In genomic region chr9:64457596-64457995, GRCm38 (mm10) we compare ENCODE assay signal across 17 mouse cellular contexts.
DNase-seq lines count a peak whose midpoint lies in the region; ATAC-seq and TF ChIP-seq lines count a peak whose summit lies in the region.
"Had no signal": no experiment of that assay in that cellular context is flagged by ENCODE, and none has a peak within 500 bp of the region (broad histone marks: within the 10 kb centered on the region; RNA-seq: fewer than 3 reads in every experiment).

No protein-coding gene starts in this region.

- peak; percentile 80 for DNase-seq in lung, embryonic 14.5 days
- no peak for DNase-seq in lung, postnatal 14 days
- DNase-seq in kidney, adult 2 months = peak; percentile 55
- DNase-seq in kidney, postnatal 0 days (ENCODE audit: low spot score) = peak; percentile 92
- DNase-seq in forebrain, embryonic 10.5 days (ENCODE audit: extremely low spot score, low spot score) = no peak
- DNase-seq: adrenal gland, postnatal 10 days; cerebellum, adult 8-10 months; heart, adult 2 months; right cerebral cortex, postnatal 25 days had no signal

- TF ChIP-seq CTCF in lung, embryonic 14.5 days (IDR thresholded peaks at IDR 0.05; ENCODE audit: low read depth) = no peak
- TF ChIP-seq CTCF in kidney, adult 2 months (conservative IDR thresholded peaks at IDR 0.05; ENCODE audit: insufficient read depth, insufficient read length, low read depth, low read length) = no peak
- no peak for TF ChIP-seq CTCF in kidney, postnatal 0 days (IDR thresholded peaks at IDR 0.05; ENCODE audit: low read depth)

- no peak overlapping the region for H3K27ac ChIP-seq in lung, embryonic 14.5 days (ENCODE audit: low read depth)
- 0 out of 2 replicates have a peak overlapping the region, but pooled peaks have one; percentile 36 for H3K27ac ChIP-seq in kidney, adult 2 months (ENCODE audit: insufficient read depth, low read depth, low read length)
- H3K27ac ChIP-seq in kidney, postnatal 0 days = peak overlapping the region; percentile 71; the same call in 1 of the 2 replicates
- 0 out of 2 replicates have a peak overlapping the region, but pooled peaks have one; percentile 14 for H3K27ac ChIP-seq in liver, embryonic 16.5 days (ENCODE audit: low read length)
- no peak overlapping the region for H3K27ac ChIP-seq in forebrain, embryonic 15.5 days (replicated peaks)
- no peak overlapping the region for H3K27ac ChIP-seq in forebrain, embryonic 10.5 days
- H3K27ac ChIP-seq: heart, adult 2 months had no signal

- no peak overlapping the region for H3K4me2 ChIP-seq in lung, embryonic 14.5 days
- no peak overlapping the region for H3K4me2 ChIP-seq in kidney, postnatal 0 days (ENCODE audit: low read length)
- no peak overlapping the region for H3K4me2 ChIP-seq in liver, embryonic 16.5 days (ENCODE audit: low read depth, low read length)
- H3K4me2 ChIP-seq in forebrain, embryonic 15.5 days (replicated peaks) = no peak overlapping the region
- H3K4me2 ChIP-seq: limb, embryonic 15.5 days; neural tube, embryonic 13.5 days had no signal

- 34% methylated on average over 7 of the region's 7 CpGs for WGBS in lung, embryonic 14.5 days
- WGBS in kidney, adult 2 months = 44% methylated on average over 7 of the region's 7 CpGs
- WGBS in kidney, postnatal 0 days = 29% methylated on average over 7 of the region's 7 CpGs
- WGBS in liver, embryonic 16.5 days (ENCODE audit: insufficient replicate concordance) = 41% methylated on average over 7 of the region's 7 CpGs
- 82% methylated on average over 7 of the region's 7 CpGs for WGBS in forebrain, embryonic 15.5 days
- WGBS in forebrain, embryonic 10.5 days = 72% methylated on average over 7 of the region's 7 CpGs

- H3K36me3 ChIP-seq in lung, embryonic 14.5 days (ENCODE audit: insufficient read depth) = no peaks in the 10 kb centered on the region
- no peaks in the 10 kb centered on the region for H3K36me3 ChIP-seq in kidney, adult 2 months (ENCODE audit: control insufficient read depth, insufficient read depth, low read length)
- no peaks in the 10 kb centered on the region for H3K36me3 ChIP-seq in kidney, postnatal 0 days (ENCODE audit: insufficient read depth, low read length)
- no peaks in the 10 kb centered on the region for H3K36me3 ChIP-seq in liver, embryonic 16.5 days (ENCODE audit: control insufficient read depth, insufficient read depth)
- H3K36me3 ChIP-seq in forebrain, embryonic 15.5 days = no peaks in the 10 kb centered on the region
- no peaks in the 10 kb centered on the region for H3K36me3 ChIP-seq in forebrain, embryonic 10.5 days (replicated peaks)
- H3K36me3 ChIP-seq: limb, embryonic 15.5 days; neural tube, embryonic 13.5 days had no signal

- H3K4me3 ChIP-seq in lung, embryonic 14.5 days (ENCODE audit: low read depth, low read length) = no peak overlapping the region
- H3K4me3 ChIP-seq in kidney, adult 2 months (ENCODE audit: insufficient read depth, low read depth, low read length) = no peak overlapping the region
- no peak overlapping the region for H3K4me3 ChIP-seq in kidney, postnatal 0 days (replicated peaks; ENCODE audit: low read depth, low read length)
- no peak overlapping the region for H3K4me3 ChIP-seq in liver, embryonic 16.5 days (ENCODE audit: low read depth, low read length)
- H3K4me3 ChIP-seq in forebrain, embryonic 15.5 days = no peak overlapping the region
- H3K4me3 ChIP-seq in forebrain, embryonic 10.5 days = no peak overlapping the region
- H3K4me3 ChIP-seq: heart, adult 2 months; limb, embryonic 15.5 days; megakaryocyte, embryonic 14.5 days; neural tube, embryonic 13.5 days had no signal

- H3K9ac ChIP-seq in lung, embryonic 14.5 days = no peak overlapping the region
- H3K9ac ChIP-seq in kidney, postnatal 0 days (ENCODE audit: low read depth, low read length) = no peak overlapping the region
- no peak overlapping the region for H3K9ac ChIP-seq in liver, embryonic 16.5 days (ENCODE audit: low read depth, low read length)
- H3K9ac ChIP-seq in forebrain, embryonic 15.5 days (replicated peaks) = no peak overlapping the region
- H3K9ac ChIP-seq: limb, embryonic 15.5 days; neural tube, embryonic 13.5 days had no signal

- no peaks in the 10 kb centered on the region for H3K27me3 ChIP-seq in lung, embryonic 14.5 days (ENCODE audit: insufficient read depth, low read length)
- no peaks in the 10 kb centered on the region for H3K27me3 ChIP-seq in kidney, adult 2 months (replicated peaks; ENCODE audit: control insufficient read depth, insufficient read depth, low read length)
- no peaks in the 10 kb centered on the region for H3K27me3 ChIP-seq in kidney, postnatal 0 days (ENCODE audit: insufficient read depth, low read length)
- no peaks in the 10 kb centered on the region; the same call in 1 of the 2 replicates for H3K27me3 ChIP-seq in liver, embryonic 16.5 days (ENCODE audit: control insufficient read depth, insufficient read depth, low read depth, low read length)
- H3K27me3 ChIP-seq in forebrain, embryonic 15.5 days = no peaks in the 10 kb centered on the region
- H3K27me3 ChIP-seq in forebrain, embryonic 10.5 days (ENCODE audit: poor library complexity, severe bottlenecking) = peaks cover 21% of the 10 kb centered on the region

- peaks cover 18% of the 10 kb centered on the region for H3K4me1 ChIP-seq in lung, embryonic 14.5 days (ENCODE audit: insufficient read depth)
- peaks cover 7% of the 10 kb centered on the region for H3K4me1 ChIP-seq in kidney, adult 2 months (ENCODE audit: control insufficient read depth, insufficient read depth, low read length)
- peaks cover 17% of the 10 kb centered on the region; the same call in 1 of the 2 replicates for H3K4me1 ChIP-seq in kidney, postnatal 0 days (replicated peaks; ENCODE audit: insufficient read depth, low read length)
- no peaks in the 10 kb centered on the region for H3K4me1 ChIP-seq in liver, embryonic 16.5 days (ENCODE audit: control insufficient read depth, low read depth, low read length)
- peaks cover 12% of the 10 kb centered on the region for H3K4me1 ChIP-seq in forebrain, embryonic 15.5 days
- H3K4me1 ChIP-seq in forebrain, embryonic 10.5 days = peaks cover 41% of the 10 kb centered on the region

- TF ChIP-seq POLR2A in kidney, adult 2 months (IDR thresholded peaks at IDR 0.05; ENCODE audit: low read depth, low read length) = no peak

- ATAC-seq in lung, embryonic 14.5 days (ENCODE audit: insufficient read depth) = peak; percentile 45
- ATAC-seq in kidney, postnatal 0 days (replicated peaks; ENCODE audit: low FRiP score, low read depth) = no peak
- ATAC-seq in liver, embryonic 16.5 days (ENCODE audit: low read depth) = 0 out of 2 replicates have a peak, but pooled peaks have one; percentile 19
- ATAC-seq in forebrain, embryonic 15.5 days (replicated peaks) = no peak
- ATAC-seq: CD4-positive, CD25-positive, alpha-beta regulatory T cell, adult 4 months; forebrain, embryonic 14.5 days; hindbrain, embryonic 16.5 days had no signal

- no peaks in the 10 kb centered on the region for H3K9me3 ChIP-seq in lung, embryonic 14.5 days (ENCODE audit: low read depth, low read length)
- no peaks in the 10 kb centered on the region for H3K9me3 ChIP-seq in kidney, postnatal 0 days (replicated peaks; ENCODE audit: low read length)
- no peaks in the 10 kb centered on the region for H3K9me3 ChIP-seq in liver, embryonic 16.5 days (replicated peaks; ENCODE audit: control insufficient read depth, low read length)
- no peaks in the 10 kb centered on the region for H3K9me3 ChIP-seq in forebrain, embryonic 15.5 days
- H3K9me3 ChIP-seq in forebrain, embryonic 10.5 days = no peaks in the 10 kb centered on the region
- H3K9me3 ChIP-seq: limb, embryonic 15.5 days; megakaryocyte, embryonic 14.5 days; neural tube, embryonic 13.5 days had no signal

Comparison
In these comparisons a context has a peak if more than half of its experiments do, and no peak if none do; other contexts are left out.
1. DNase-seq: peak in lung, embryonic 14.5 days (single experiment), kidney, adult 2 months (single experiment) and kidney, postnatal 0 days (single experiment); none in lung, postnatal 14 days (single experiment) and forebrain, embryonic 10.5 days (single experiment).
2. ATAC-seq: peak in lung, embryonic 14.5 days (single experiment) and liver, embryonic 16.5 days (single experiment); none in kidney, postnatal 0 days (single experiment) and forebrain, embryonic 15.5 days (single experiment).
3. H3K27ac ChIP-seq: peak in kidney, adult 2 months (single experiment), kidney, postnatal 0 days (single experiment) and liver, embryonic 16.5 days (single experiment); none in lung, embryonic 14.5 days (single experiment), forebrain, embryonic 15.5 days (single experiment) and forebrain, embryonic 10.5 days (single experiment).